Mouse (Mus musculus): ENCODE data around the gene Cyb5r1. TPM values are rescaled to one million over a fixed set of nuclear protein-coding genes. Genes with fewer than 3 reads are reported as not detected.

Gene Cyb5r1
- polyA plus RNA-seq, 1 experiment from 2014 or later = 104 TPM

- no peak for ATAC-seq
- in situ Hi-C loops (cut with MboI; ENCODE audit: low pct_unique_long_range_greater_than_20kb) = no loop called here
- CTCF ChIA-PET = interaction anchor here (1.0 kb wide), 1 partner anchor 79 kb away, joined by 3 read pairs; no protein-coding TSS in a partner anchor
- POLR2A ChIA-PET = no interaction called here
- TF ChIP-seq CTCF (IDR thresholded peaks at IDR 0.05) = no peak
- DNase-seq (ENCODE audit: low read depth, low spot score) = no peak
- no peaks in the 10 kb centered on the region for H3K27me3 ChIP-seq
These were observed 6.6 kb downstream of the Cyb5r1 start for GRCm38 (mm10) chr1:134411706-134412629.

DNA sequence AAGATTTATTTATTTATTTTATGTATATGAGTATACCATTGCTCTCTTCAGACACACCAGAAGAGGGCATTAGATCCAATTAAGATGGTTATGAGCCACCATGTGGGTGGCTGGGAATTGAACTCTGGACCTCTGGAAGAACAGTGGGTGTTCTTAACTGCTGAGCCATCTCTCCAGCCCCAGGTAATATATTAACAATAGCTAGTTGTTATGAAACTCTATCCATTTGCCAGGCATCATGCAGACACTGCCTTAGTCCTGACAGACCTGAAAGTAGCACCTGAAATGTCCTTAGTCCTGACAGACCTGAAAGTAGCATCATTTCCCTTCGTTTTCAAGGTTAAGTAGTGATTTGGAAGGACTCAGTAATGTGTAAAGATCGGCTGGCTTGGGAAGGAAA, 8.7 kb downstream of the Cyb5r1 start:
- ChIA-PET CTCF (interaction anchor here (0.8 to 1.0 kb wide), 2 partner anchors 8 to 22 kb away, joined by 3 read pairs; no protein-coding TSS in a partner anchor), POLR2A (no interaction called here)
- TF ChIP-seq CTCF (IDR thresholded peaks at IDR 0.05) = no peak
- in situ Hi-C loops (cut with MboI; ENCODE audit: low pct_unique_long_range_greater_than_20kb) = no loop called here
- ATAC-seq (no peak), DNase-seq (ENCODE audit: low read depth, low spot score) (no peak)
- H3K27me3 ChIP-seq = no peaks in the 10 kb centered on the region

DNA sequence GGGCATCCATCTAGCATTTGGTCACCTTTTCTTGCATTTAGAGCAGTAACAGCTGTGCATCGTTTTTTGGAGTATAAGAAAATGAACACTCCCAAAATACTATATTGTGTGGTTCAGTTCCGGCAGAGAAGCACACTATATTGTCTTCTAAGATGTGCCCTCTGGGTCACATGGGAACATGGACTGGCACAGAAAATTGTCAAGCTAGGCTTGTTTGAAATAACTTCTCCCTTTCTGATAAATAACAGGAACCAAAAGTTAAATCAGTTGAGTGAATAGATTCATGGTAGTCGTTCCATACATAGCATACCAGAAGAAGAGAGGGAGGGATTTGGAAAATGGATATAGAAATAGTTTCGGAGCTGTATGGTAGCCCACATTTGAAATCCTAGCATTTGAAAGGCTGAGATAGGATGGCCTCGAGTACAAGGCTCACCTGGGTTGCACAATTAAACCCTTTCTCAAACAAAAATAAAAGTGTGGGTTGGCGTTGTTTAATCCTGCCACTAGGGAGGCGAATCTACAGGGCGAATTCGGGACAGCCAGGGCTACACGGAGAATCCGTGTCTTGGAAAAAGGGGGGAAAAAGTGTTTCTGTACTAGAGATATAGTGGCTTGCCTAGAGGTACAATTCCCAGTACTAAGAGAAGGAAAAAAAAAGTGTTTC, 9.3 kb downstream of the Cyb5r1 start:
- DNase-seq (ENCODE audit: low read depth, low spot score) (no peak), ATAC-seq (peak; percentile 17)
- no peaks in the 10 kb centered on the region for H3K27me3 ChIP-seq
- in situ Hi-C loops (cut with MboI; ENCODE audit: low pct_unique_long_range_greater_than_20kb) = no loop called here
- no peak for TF ChIP-seq CTCF (IDR thresholded peaks at IDR 0.05)
- CTCF ChIA-PET = interaction anchor here (0.8 to 1.0 kb wide), 2 partner anchors 9 to 22 kb away, joined by 3 read pairs; no protein-coding TSS in a partner anchor
- POLR2A ChIA-PET = interaction anchor here (0.6 kb wide), 1 partner anchor 55 kb away, joined by 3 read pairs; no protein-coding TSS in a partner anchor

DNA sequence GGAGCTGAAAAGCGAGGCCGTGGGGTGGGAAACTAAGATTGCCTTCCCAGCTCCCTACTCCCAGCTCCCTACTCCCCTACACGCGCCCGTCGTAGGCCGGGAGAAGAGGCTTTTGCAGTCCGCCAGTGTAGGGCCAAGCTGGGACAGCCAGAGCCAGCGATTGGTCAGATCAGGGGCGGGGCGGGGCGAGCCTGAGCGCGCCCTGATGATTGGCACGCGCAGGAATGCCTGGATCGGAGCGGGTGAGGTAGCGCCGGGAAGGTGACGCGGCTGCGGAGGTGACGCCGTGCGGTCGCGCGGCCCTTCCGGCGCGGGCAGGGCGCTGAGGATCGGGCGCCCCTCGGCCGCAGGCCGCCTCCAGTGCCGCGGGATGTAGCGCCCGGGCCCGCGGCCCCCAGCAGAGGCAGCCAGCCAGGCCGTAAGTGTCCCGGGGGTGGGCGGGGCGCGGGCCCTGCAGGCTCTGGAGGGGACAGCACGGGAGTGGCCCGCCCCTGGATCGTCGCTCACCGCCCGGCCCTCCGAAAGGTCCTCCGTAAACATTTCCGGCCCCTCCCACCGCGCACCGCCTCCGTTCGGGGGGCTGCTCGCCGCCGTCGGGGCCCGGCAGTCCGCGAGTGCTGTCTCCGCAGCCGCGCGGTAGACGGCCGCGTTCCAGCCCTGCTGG, 9.9 kb downstream of the Cyb5r1 start, which contains the start of gene Adipor1:
TSS of gene Adipor1 (plus strand) at position 211 of the 664 bp plus-strand sequence.
- in situ Hi-C loops (cut with MboI; ENCODE audit: low pct_unique_long_range_greater_than_20kb) = no loop called here
- ChIA-PET POLR2A (interaction anchor here (0.6 to 0.7 kb wide), 2 partner anchors 41 to 55 kb away, joined by 3 read pairs; no protein-coding TSS in a partner anchor), CTCF (interaction anchor here (1.0 kb wide), 1 partner anchor 23 kb away, joined by 3 read pairs; no protein-coding TSS in a partner anchor)
- H3K27me3 ChIP-seq = no peaks in the 10 kb centered on the region
- no peak for TF ChIP-seq CTCF (IDR thresholded peaks at IDR 0.05)
- peak; percentile 98 for ATAC-seq
- no peak for DNase-seq (ENCODE audit: low read depth, low spot score)

DNA sequence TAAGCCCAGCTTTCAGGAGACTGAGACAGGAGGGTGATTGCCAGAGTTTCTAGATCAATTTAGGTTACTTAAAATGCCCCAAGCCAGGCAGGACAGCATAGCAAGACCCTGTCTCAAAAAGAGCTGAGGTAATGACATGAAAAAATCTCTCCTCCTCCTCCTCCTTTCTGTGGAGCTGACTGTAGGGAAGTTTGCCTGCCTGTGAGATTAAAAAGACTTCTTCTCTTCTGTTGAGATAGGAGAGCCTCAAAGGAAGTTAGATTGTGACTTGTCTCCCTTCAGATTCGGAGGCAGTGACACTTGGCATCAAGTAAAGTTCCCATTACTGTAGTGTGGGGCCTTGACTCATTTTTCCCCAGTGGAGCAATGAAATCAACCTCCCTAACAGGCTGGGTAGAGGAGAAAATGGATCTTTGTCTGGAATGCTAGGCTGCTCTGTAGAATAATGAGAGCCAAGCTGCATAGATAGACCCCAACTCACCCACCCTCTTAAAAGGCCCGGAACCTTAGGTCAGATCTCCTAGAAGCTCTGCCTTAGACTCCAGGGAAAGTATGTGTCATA, 13.1 kb downstream of the Cyb5r1 start:
- DNase-seq (ENCODE audit: low read depth, low spot score) (no peak), ATAC-seq (no peak)
- in situ Hi-C loops (cut with MboI; ENCODE audit: low pct_unique_long_range_greater_than_20kb) = no loop called here
- ChIA-PET POLR2A (no interaction called here), CTCF (interaction anchor here (1.5 to 1.7 kb wide), 2 partner anchors 13 to 31 kb away, joined by 5 to 6 read pairs; partner anchors contain the start of gene Cyb5r1)
- TF ChIP-seq CTCF (IDR thresholded peaks at IDR 0.05) = no peak
- H3K27me3 ChIP-seq = no peaks in the 10 kb centered on the region

- in situ Hi-C loops (cut with MboI; ENCODE audit: low pct_unique_long_range_greater_than_20kb) = no loop called here
- ChIA-PET POLR2A (interaction anchor here (0.9 to 1.0 kb wide), 2 partner anchors 12 to 27 kb away, joined by 3 read pairs; no protein-coding TSS in a partner anchor), CTCF (interaction anchor here (1.5 to 1.9 kb wide), 4 partner anchors 13 to 54 kb away, joined by 3 to 6 read pairs (median 5); partner anchors contain the start of gene Cyb5r1)
- ATAC-seq = no peak
- no peak for TF ChIP-seq CTCF (IDR thresholded peaks at IDR 0.05)
- no peak for DNase-seq (ENCODE audit: low read depth, low spot score)
- no peaks in the 10 kb centered on the region for H3K27me3 ChIP-seq
These were observed 13.8 kb downstream of the Cyb5r1 start for GRCm38 (mm10) chr1:134419176-134419575.

DNA sequence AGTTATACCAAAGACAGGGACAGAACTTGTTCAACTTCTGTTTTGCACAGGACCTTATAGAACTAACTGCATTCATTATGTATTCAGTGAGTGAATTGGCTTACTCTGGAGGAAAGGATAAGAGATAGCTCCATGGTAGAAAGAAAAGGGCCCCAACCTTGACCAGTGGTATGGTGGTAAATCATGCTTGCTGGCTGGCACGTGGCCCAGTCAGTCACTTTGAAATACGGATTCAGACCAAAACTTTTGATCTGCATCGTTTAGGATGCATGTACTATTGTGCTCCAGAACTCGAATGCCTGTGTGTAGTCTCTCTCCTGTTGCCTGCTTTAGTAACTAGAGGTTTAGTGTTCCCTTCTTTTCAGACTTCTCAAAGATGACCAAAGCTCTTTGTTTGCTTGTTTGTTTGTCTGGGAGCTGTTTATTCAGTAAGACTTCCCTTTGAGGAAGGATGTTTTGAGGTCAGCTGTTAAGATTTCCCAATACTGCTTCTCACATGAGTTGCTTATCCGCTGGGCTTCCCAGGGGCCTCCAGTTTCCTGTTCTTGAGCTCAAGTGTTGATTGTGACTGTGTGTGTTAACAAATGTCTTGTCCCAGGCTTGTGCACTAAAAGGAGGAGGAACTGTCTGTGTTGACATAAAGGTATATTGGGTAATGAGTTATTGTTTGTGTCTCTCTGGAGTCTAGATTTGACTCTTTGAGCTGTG, 14.5 kb downstream of the Cyb5r1 start:
- ATAC-seq = no peak
- no peak for TF ChIP-seq CTCF (IDR thresholded peaks at IDR 0.05)
- H3K27me3 ChIP-seq = no peaks in the 10 kb centered on the region
- DNase-seq (ENCODE audit: low read depth, low spot score) = no peak
- CTCF ChIA-PET = interaction anchor here (1.6 to 1.9 kb wide), 3 partner anchors 14 to 54 kb away, joined by 3 to 6 read pairs (median 5); partner anchors contain the start of gene Cyb5r1
- POLR2A ChIA-PET = interaction anchor here (0.9 to 1.0 kb wide), 2 partner anchors 13 to 27 kb away, joined by 3 read pairs; no protein-coding TSS in a partner anchor
- in situ Hi-C loops (cut with MboI; ENCODE audit: low pct_unique_long_range_greater_than_20kb) = no loop called here

DNA sequence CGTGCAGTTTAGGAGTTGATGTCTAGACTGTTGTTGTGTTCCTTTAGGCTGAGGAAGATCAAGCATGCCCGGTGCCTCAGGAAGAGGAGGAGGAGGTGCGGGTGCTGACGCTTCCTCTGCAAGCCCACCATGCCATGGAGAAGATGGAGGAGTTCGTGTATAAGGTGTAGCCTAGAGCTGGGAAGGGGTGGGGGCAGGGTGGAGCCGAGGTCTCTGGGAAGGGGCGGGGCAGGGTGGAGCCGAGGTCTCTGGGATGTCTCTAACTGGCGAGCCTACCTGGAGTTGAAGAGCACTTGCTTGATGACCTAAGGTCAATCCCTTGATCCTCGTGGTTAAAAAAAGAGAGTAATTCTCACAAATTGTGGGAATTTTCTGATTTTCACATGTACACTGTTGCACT, 18.6 kb downstream of the Cyb5r1 start:
- ChIA-PET CTCF (no interaction called here), POLR2A (no interaction called here)
- ATAC-seq (no peak), DNase-seq (ENCODE audit: low read depth, low spot score) (no peak)
- in situ Hi-C loops (cut with MboI; ENCODE audit: low pct_unique_long_range_greater_than_20kb) = no loop called here
- no peak for TF ChIP-seq CTCF (IDR thresholded peaks at IDR 0.05)
- no peaks in the 10 kb centered on the region for H3K27me3 ChIP-seq

DNA sequence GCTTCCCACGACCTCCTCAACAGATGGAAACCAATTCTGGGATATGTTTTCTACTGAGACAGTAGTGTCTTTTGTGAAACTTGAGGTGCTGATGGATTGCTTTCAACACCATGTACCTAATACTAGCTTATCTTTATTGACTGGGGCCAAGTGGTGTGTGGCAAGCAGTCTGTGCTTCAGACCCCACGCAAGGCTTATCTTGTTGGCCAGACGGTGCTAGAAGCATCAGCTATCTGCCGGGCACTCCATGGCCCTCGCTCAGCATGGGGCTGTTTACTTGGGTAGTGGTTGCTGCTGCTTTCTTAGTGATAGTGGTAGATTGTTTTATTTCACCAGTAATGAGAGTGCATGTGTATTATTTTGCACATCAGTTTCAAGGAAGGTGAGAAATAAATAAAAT, 20.9 kb downstream of the Cyb5r1 start:
- in situ Hi-C loops (cut with MboI; ENCODE audit: low pct_unique_long_range_greater_than_20kb) = no loop called here
- POLR2A ChIA-PET = no interaction called here
- no peaks in the 10 kb centered on the region for H3K27me3 ChIP-seq
- ATAC-seq = no peak
- CTCF ChIA-PET = no interaction called here
- no peak for DNase-seq (ENCODE audit: low read depth, low spot score)
- TF ChIP-seq CTCF (IDR thresholded peaks at IDR 0.05) = no peak
